Mouse (Mus musculus) frontal cortex, adult (tissue): ENCODE data around the gene Elof1.
A peak's percentile ranks its signal among the peaks of the same experiment; 100 is the strongest.
"Not testable (repeated sequence)": the region's sequence is repeated elsewhere in the genome, so short reads cannot be mapped to it uniquely, and the experiment has no call there.

Source experiments
- ATAC-seq: cut with Nextera tagmentation; 2 replicates; pipeline ENCODE4 v1.9.2; 2017; ENCODE audit warnings: mild to moderate bottlenecking, moderate library complexity, mixed read lengths; ENCODE audit not compliant: low TSS enrichment

The Elof1 gene

GRCm38 (mm10) chr9:22116740-22117426, at the start of gene Elof1:
Gene Elof1, minus strand, starts transcription at chr9:22117172.
- ATAC-seq = peak; percentile 90

- ATAC-seq = no peak
Measured at GRCm38 (mm10) chr9:22166686-22167085, 49.7 kb upstream of the Elof1 start.

GRCm38 (mm10) chr9:22165964-22166363, 49.0 kb upstream of the Elof1 start:
- no peak for ATAC-seq

- ATAC-seq = peak; percentile 99
Measured at GRCm38 (mm10) chr9:22164711-22165668, 48.0 kb upstream of the Elof1 start.

GRCm38 (mm10) chr9:22162912-22163311, 45.9 kb upstream of the Elof1 start:
- no peak for ATAC-seq

GRCm38 (mm10) chr9:22162305-22162704, 45.3 kb upstream of the Elof1 start:
- no peak for ATAC-seq

GRCm38 (mm10) chr9:22161299-22161698, 44.3 kb upstream of the Elof1 start:
- no peak for ATAC-seq

GRCm38 (mm10) chr9:22157516-22158265, 40.7 kb upstream of the Elof1 start:
- ATAC-seq = 0 out of 2 replicates have a peak, but pooled peaks have one; percentile 5

- peak; percentile 98 for ATAC-seq
Measured at GRCm38 (mm10) chr9:22156497-22157245, 39.7 kb upstream of the Elof1 start, which contains the start of gene Pigyl. Gene Pigyl, plus strand, starts transcription at chr9:22156846.

- 0 out of 2 replicates have a peak, but pooled peaks have one; percentile 45 for ATAC-seq
Measured at GRCm38 (mm10) chr9:22155614-22156013, 38.6 kb upstream of the Elof1 start.

- ATAC-seq = no peak
Measured at GRCm38 (mm10) chr9:22153810-22154209, 36.8 kb upstream of the Elof1 start.

GRCm38 (mm10) chr9:22150946-22151345, 34.0 kb upstream of the Elof1 start:
- ATAC-seq = no peak

- not testable (repeated sequence) for ATAC-seq
Measured at GRCm38 (mm10) chr9:22150249-22150693, 33.3 kb upstream of the Elof1 start.

GRCm38 (mm10) chr9:22149426-22150248, 32.7 kb upstream of the Elof1 start:
- no peak for ATAC-seq

GRCm38 (mm10) chr9:22144304-22144965, 27.5 kb upstream of the Elof1 start:
- ATAC-seq = no peak

- ATAC-seq = peak; percentile 85
Measured at GRCm38 (mm10) chr9:22143108-22144037, 26.4 kb upstream of the Elof1 start.

- no peak for ATAC-seq
Measured at GRCm38 (mm10) chr9:22139746-22140145, 22.8 kb upstream of the Elof1 start.

GRCm38 (mm10) chr9:22138480-22138879, 21.5 kb upstream of the Elof1 start:
- ATAC-seq = no peak
